Mouse (Mus musculus) cortical plate, adult 2 months (tissue): Measurements from ENCODE around the gene Bcl7a.

Source experiments
- CTCF ChIP-seq: fragments of 200-500 bp; IDR thresholded peaks from 2 replicates; pipeline ENCODE4 v1.5.1; 2011; ENCODE audit warnings: mild to moderate bottlenecking, control low read depth, low read length; ENCODE audit not compliant: insufficient read depth; ENCODE audit errors: extremely low read depth
- POLR2A ChIP-seq: fragments of 200-500 bp; IDR thresholded peaks from 2 replicates; pipeline ENCODE4 v1.6.1; 2011; ENCODE audit warnings: mild to moderate bottlenecking, low read length, control low read depth; ENCODE audit not compliant: insufficient read depth; ENCODE audit errors: extremely low read depth

GRCm38 (mm10) chr5:123391442-123391809 lies 47.8 kb downstream of the Bcl7a start:
- TF ChIP-seq CTCF (no peak), POLR2A (no peak)
